Mouse (Mus musculus) midbrain, embryonic 10.5 days (tissue): ENCODE data around the gene Brinp2. TPM values are rescaled to one million over a fixed set of nuclear protein-coding genes. Genes with fewer than 3 reads are reported as not detected.

ENCODE experiments used
- DNase-seq: peaks from one replicate; pipeline ENCODE4 v3.0.0-alpha.2; 2017; ENCODE audit warnings: low spot score
- H3K27ac ChIP-seq: fragments of 300-500 bp; sonication (generic); replicated peaks from 2 replicates; pipeline ENCODE4 v1.5.1; 2016; ENCODE audit warnings: mild to moderate bottlenecking
- H3K27me3 ChIP-seq: fragments of 300-500 bp; sonication (generic); 2 replicates; pipeline ENCODE4 v1.6.1; 2016; ENCODE audit warnings: low read depth, mild to moderate bottlenecking; ENCODE audit not compliant: poor library complexity, severe bottlenecking
- H3K36me3 ChIP-seq: fragments of 300-500 bp; sonication (generic); 2 replicates; pipeline ENCODE4 v1.6.1; 2016; ENCODE audit warnings: mild to moderate bottlenecking, moderate library complexity
- H3K4me1 ChIP-seq: fragments of 300-500 bp; sonication (generic); 2 replicates; pipeline ENCODE4 v1.6.1; 2016
- H3K4me3 ChIP-seq: fragments of 300-500 bp; sonication (generic); 2 replicates; pipeline ENCODE4 v1.5.1; 2016; ENCODE audit warnings: mild to moderate bottlenecking, moderate library complexity
- H3K9me3 ChIP-seq: fragments of 300-500 bp; sonication (generic); replicated peaks from 2 replicates; pipeline ENCODE4 v1.6.1; 2016; ENCODE audit warnings: mild to moderate bottlenecking
- WGBS: fragments of 180-500 bp; shearing (Covaris S2); methylation state at CpG from one replicate; pipeline ENCODE4 v1.1.7; 2016; 5-methylcytosine and 5-hydroxymethylcytosine counted together
- polyA plus RNA-seq: library from polyadenylated mRNA; unstranded; fragments of >200 nt; fragmentation: Nextera tagmentation; extraction: Ambion mirVana; gene quantifications from 2 replicates; pipeline ENCODE4 v1.2.1, GENCODE M21; 2016

Brinp2 gene
- polyA plus RNA-seq, 1 experiment from 2014 or later = 1.3 TPM

DNA sequence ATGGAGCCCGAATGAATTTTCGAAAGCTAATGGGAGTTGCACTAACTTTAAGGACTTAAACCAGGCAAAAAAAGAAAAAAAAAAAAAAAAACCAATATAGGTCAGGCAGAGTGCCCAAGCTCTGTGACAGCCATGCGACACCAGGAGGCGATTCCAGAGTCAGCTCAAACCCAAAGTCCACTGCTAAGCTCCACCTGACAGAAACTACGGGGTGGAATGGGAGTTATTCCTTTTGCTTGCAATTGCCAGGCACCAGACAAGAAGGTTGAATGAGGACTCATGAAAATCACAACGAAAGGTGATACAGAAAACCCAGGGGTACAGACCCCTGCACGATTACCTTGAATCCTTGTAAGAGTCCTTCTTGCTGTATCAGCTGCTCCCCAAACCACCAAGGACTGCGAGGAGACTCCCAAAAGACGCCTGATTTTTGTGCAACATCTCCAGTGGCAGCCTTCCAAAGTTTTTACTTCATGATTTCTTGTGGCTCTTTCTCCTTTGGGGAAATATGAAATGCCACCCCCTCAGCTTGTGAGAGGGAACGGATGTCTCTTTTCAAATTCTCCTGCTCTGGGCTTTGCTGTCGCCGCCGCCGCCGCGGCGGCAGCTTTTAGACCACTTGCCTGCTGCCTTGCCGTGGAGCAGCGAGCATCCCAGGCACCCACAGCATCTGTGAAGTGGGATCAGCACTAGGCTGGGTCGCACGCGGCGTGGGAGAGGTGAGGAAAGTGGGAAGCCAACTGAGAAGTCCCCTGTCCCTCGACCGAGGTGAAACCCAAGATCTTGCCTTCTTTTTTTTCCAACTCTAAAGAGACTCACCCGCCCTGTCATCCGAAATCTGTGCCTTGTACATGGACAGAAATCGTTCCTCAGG, 712 bp downstream of the Brinp2 start:
- Histone ChIP-seq H3K27ac (peak overlapping the region; percentile 71), H3K9me3 (no peaks in the 10 kb centered on the region), H3K4me1 (peaks cover 18% of the 10 kb centered on the region), H3K27me3 (peaks cover 61% of the 10 kb centered on the region), H3K36me3 (no peaks in the 10 kb centered on the region), H3K4me3 (peak overlapping the region; percentile 77)
- 8% methylated on average over 28 of the region's 28 CpGs for WGBS
- peak; percentile 53 for DNase-seq

DNA sequence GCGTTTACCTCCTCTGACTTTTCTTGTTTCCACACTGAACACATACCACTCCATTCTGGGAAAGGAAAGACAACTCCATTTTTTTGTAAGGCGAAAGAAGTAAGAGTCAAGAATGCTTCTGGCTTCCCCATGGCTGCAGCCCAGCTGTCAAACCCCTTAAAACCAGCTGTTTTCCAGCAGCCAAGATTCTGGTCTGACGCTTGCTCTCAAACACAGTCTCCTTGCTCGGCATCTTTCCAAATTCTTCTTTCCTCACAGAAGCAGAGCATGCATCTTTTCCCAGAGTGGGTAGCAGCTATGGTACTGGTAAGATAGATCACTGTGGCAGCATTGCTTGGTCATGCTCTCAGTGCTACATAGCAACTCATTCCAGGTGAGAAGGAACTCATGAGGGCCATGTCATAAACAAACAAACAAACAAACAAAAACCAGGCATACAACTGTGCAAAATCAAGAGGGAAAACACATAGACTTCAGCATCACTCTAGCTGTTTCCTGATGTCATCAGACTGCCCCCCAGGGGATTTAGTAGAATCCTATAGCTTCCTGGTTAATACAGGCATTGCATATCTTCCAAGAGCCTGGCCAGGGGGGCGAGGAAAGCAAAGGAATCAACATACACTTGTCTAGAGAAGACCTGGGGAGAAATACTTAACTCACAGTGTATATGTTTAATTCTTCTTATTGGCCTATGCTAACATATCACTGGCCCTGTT, 2.3 kb downstream of the Brinp2 start:
- WGBS = 87% methylated on average over 5 of the region's 5 CpGs
- H3K4me3 ChIP-seq = no peak overlapping the region

DNA sequence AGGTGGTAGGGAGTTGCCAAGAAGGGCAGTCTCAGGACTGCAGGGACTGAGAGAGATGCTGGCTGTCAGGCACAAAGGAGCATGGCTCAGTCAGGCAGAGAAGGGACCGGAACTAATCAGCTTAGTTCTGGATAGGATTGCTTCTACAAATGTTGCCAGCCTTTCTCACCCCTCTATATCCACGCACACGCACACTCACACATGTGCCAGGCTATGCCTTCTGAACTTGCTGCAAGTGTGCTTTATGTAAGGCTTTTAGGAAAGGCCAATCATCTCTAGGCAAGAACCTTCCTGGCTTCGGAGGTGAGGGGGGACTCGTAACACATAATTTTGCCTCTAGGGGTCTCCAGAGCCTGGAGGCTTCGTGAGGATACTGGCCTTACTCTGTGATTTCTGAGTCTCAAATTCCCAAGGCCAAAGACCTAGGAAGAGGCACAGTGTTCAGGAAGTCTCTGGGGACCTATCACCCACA, 12.8 kb downstream of the Brinp2 start:
- Histone ChIP-seq H3K4me3 (no peak overlapping the region), H3K9me3 (no peaks in the 10 kb centered on the region), H3K4me1 (peaks cover 16% of the 10 kb centered on the region), H3K27me3 (no peaks in the 10 kb centered on the region), H3K36me3 (no peaks in the 10 kb centered on the region), H3K27ac (peak overlapping the region; percentile 30; the same call in 1 of the 2 replicates)
- 30% methylated on average over 6 of the region's 6 CpGs for WGBS
- DNase-seq = peak; percentile 50

More for the DNA sequence above, 2.3 kb downstream of the Brinp2 start:
- Histone ChIP-seq H3K27ac (no peak overlapping the region), H3K4me1 (peaks cover 18% of the 10 kb centered on the region), H3K36me3 (no peaks in the 10 kb centered on the region), H3K9me3 (no peaks in the 10 kb centered on the region), H3K27me3 (peaks cover 52% of the 10 kb centered on the region)
- no peak for DNase-seq

DNA sequence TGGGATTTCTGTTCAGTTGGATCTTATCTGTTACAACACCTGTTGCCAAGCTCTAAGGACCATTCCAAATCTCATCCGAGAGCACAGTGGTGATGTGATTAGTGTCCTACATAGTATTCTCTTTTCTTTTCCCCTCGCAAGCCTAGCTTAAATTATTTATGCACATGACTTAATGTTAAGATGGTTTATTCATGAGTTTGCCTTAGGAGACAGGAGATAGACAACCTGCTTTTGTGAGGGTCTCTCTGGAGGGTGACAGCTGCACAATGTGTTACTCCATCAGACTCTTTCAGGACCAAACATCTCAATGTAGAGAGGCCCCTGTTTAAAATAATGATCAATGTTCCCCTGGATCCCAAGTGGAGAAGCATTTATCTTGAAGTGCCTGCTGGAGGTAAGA, 27.3 kb downstream of the Brinp2 start:
- peaks cover 4% of the 10 kb centered on the region; the same call in 1 of the 2 replicates for H3K4me1 ChIP-seq
- no peaks in the 10 kb centered on the region for H3K9me3 ChIP-seq
- H3K36me3 ChIP-seq = no peaks in the 10 kb centered on the region
- H3K27me3 ChIP-seq = no peaks in the 10 kb centered on the region
- no peak overlapping the region for H3K27ac ChIP-seq
- no peak overlapping the region for H3K4me3 ChIP-seq
- 63% methylated on average over 2 of the region's 2 CpGs for WGBS
- DNase-seq = no peak

DNA sequence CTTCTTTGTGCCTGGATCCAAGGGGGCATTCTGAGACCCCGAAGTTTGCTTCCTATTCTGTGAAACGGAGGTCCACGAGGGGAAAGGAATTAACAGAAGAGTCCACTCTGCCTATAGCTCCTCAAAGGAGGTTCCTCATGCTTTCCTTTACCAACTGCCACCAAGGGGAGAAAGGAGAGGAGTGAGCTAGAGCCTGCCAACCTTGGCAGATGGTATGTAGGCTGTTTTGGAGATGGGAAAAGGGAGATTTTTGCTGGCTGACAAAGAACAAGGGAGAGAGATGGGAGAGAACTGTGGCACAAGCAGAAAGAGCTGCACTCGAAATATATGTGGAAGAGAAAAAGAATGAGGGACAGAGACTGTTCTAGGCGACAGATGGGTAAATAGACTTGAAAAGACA, 28.0 kb downstream of the Brinp2 start:
- Histone ChIP-seq H3K36me3 (no peaks in the 10 kb centered on the region), H3K27ac (no peak overlapping the region), H3K27me3 (no peaks in the 10 kb centered on the region), H3K4me1 (peaks cover 4% of the 10 kb centered on the region; the same call in 1 of the 2 replicates), H3K9me3 (no peaks in the 10 kb centered on the region), H3K4me3 (no peak overlapping the region)
- WGBS = 70% methylated on average over 5 of the region's 5 CpGs
- DNase-seq = no peak

DNA sequence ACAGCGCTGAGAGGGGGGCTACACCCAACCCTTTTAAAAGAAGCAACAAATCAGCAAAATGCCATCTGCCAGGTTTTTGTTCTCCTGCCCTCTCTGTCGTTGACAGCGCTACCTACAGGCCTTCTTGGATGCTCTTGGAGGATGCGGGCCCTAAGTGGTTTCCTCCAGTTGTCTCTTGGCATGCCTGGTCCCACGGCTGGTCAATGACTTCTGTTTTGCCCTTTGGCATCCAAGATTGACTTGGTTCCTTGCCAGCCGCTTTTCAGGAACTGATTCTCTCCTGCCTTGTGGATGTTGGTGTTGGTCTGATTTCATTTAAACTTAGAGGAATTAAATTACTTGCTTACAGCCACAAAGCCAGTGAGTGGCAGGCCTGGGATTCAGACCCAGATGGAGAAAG, 32.8 kb downstream of the Brinp2 start:
- 86% methylated on average over 6 of the region's 6 CpGs for WGBS
- H3K27me3 ChIP-seq = no peaks in the 10 kb centered on the region
- no peak overlapping the region for H3K27ac ChIP-seq
- H3K4me1 ChIP-seq = no peaks in the 10 kb centered on the region
- no peaks in the 10 kb centered on the region for H3K36me3 ChIP-seq
- H3K4me3 ChIP-seq = no peak overlapping the region
- no peak for DNase-seq
- H3K9me3 ChIP-seq = no peaks in the 10 kb centered on the region

DNA sequence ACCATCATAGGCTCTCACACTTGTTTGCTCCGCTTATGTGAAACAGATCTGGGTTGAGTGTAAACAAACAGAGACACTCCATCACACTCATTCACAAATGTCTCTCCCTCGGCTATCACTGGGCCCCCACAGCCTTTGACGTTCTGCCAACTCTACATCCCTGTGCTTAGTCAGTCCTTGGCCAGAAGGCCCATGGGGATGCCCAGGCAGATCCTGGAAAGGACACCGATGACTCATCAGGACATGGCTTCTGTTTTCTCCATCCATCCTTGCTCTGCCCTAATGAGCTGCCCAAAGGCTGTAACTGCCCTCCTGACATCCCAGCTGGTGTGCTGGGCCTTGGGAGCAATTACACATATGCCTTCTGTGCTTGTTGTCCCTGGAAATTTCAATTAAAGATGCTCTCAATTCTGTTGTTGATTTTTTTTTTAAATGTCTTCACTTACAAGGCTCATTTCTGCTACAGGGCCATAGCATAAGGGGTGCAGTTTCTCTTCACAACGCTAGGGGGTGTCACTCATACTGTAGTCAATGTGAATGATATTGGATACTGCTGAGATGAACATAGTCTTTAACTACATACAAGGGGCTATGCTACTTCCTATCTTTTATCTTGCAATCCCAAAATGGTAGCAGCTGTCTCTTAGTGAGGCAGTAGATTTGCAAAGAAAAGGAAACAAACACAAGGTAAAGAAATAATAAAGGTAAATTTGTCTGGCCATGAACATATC, 45.5 kb downstream of the Brinp2 start:
- DNase-seq = no peak
- whole genome bisulfite sequencing = 79% methylated on average over 5 of the region's 5 CpGs
- H3K27me3 ChIP-seq = no peaks in the 10 kb centered on the region

DNA sequence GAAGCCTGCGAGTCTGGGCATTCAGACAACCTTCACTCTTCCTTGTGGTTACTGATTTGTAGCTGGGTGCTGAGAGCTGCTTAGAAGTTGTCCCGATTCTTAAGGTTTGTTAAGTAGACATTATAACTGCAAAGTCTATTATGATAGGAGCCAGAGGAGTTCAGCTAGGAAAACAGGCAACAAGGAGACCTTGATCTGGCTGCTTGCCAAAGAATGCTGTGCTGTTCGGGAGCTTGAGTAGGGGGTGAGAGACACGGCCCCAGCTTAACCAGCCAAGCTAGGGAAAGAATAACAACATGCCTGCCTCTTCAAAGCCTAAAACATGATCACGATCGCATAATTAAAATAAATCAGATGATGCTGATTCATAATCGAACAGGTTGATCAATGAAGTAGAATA, 59.1 kb downstream of the Brinp2 start:
- no peak for DNase-seq
- Histone ChIP-seq H3K36me3 (no peaks in the 10 kb centered on the region), H3K9me3 (no peaks in the 10 kb centered on the region), H3K4me3 (no peak overlapping the region), H3K4me1 (peaks cover 17% of the 10 kb centered on the region), H3K27me3 (peaks cover 16% of the 10 kb centered on the region; the same call in 1 of the 2 replicates), H3K27ac (no peak overlapping the region)
- WGBS = 85% methylated on average over 7 of the region's 7 CpGs

More for the DNA sequence above, 45.5 kb downstream of the Brinp2 start:
- no peaks in the 10 kb centered on the region for H3K4me1 ChIP-seq
- H3K9me3 ChIP-seq = no peaks in the 10 kb centered on the region
- H3K36me3 ChIP-seq = no peaks in the 10 kb centered on the region
- H3K4me3 ChIP-seq = no peak overlapping the region
- H3K27ac ChIP-seq = no peak overlapping the region

DNA sequence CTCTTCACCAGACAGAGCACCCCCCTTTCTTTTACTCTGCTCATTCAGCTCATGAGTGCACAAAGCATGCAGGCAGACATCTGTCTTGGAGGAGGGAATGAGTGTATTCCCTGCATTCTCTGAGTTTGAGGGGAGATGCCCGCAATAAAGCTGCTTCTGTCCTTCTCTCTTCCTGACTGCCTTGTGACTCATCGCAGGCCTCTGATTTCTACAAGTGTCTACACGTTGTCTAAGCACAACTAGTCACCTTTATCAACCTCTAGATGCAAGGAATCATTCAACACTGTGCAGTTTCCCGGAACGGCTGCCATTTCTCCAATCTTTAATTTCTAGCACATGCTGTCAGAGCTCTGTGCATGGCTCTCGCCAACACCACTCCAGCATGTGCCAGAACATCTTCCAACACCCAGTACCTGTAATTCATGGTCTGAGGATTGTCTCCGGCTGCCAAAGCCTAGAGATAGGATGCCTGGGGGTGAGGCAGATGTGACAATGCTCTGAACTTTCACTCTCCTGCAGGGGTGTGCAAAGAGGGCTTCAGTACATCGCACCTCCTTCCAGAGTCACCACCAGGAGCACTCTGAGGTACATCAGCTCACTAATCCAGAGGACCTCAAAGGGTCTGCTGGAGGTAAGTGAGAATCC, 59.7 kb downstream of the Brinp2 start:
- H3K4me1 ChIP-seq = peaks cover 15% of the 10 kb centered on the region
- no peak overlapping the region for H3K27ac ChIP-seq
- H3K9me3 ChIP-seq = no peaks in the 10 kb centered on the region
- H3K4me3 ChIP-seq = no peak overlapping the region
- WGBS = 84% methylated on average over 8 of the region's 8 CpGs
- no peak for DNase-seq
- no peaks in the 10 kb centered on the region for H3K36me3 ChIP-seq
- peaks cover 16% of the 10 kb centered on the region; the same call in 1 of the 2 replicates for H3K27me3 ChIP-seq

DNA sequence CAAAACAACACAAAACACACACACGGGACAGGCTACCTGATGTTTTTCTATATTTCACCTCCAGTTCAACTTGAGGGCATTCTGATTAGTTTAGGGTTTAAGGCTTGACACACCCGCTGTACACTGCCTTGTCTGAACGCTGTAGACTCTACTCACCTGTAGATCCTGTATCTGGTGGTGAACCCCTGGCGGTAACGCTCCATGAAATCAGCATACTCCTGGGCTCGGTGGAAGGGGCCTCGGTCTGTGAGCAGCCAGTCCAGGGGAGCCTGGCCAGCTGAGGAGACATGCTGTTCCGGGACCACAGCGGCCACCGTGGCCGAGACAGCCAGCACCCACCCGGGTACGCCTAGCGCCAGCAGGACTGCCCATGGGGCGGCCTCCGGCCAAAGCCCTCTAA, 60.9 kb downstream of the Brinp2 start:
- 31% methylated on average over 16 of the region's 16 CpGs for WGBS
- Histone ChIP-seq H3K4me3 (no peak overlapping the region), H3K36me3 (no peaks in the 10 kb centered on the region), H3K27ac (no peak overlapping the region), H3K4me1 (peaks cover 15% of the 10 kb centered on the region), H3K9me3 (no peaks in the 10 kb centered on the region), H3K27me3 (peaks cover 16% of the 10 kb centered on the region; the same call in 1 of the 2 replicates)
- peak; percentile 12 for DNase-seq

DNA sequence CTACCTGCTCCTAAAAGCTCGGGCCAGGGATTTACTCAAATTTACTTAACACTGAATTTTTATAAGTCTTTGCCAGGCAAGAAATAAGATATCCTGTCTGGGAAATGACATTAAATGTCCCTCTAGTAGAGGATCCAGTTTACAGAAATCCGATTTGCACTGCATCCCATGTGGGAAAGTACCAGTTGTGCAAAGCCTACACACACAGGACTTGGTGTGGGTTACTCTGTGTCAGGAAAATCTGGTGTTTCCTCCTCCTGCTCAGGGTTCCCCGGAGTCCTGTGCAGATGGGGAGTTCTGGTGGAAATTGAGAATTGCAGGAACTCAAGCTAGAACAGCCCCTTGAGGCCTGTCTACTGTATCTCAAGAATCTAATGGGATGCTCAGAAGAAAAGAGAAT, 70.9 kb downstream of the Brinp2 start:
- Histone ChIP-seq H3K4me3 (no peak overlapping the region), H3K4me1 (no peaks in the 10 kb centered on the region), H3K9me3 (no peaks in the 10 kb centered on the region), H3K27me3 (no peaks in the 10 kb centered on the region), H3K36me3 (no peaks in the 10 kb centered on the region), H3K27ac (no peak overlapping the region)
- 92% methylated on average over 3 of the region's 3 CpGs for WGBS
- no peak for DNase-seq

DNA sequence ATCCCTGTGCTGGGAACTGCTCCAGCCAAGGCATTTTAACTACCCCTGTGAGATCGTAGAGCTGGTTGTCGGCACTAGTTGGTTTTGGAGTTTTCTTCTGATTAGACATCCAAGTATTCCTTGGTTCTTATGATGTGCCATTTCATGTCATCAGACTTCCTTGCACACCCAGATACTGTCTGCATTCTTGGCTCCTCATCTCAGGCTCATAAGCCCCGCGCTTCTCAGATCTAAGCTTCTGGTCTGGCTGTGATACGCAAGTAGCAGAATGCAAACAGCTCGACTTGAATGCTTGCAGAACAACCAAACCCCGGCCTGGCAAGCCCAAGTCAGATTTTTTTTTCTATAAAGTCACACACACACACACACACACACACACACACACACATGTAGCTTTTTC, 72.3 kb downstream of the Brinp2 start:
- Histone ChIP-seq H3K27ac (no peak overlapping the region), H3K27me3 (no peaks in the 10 kb centered on the region), H3K4me3 (no peak overlapping the region), H3K36me3 (no peaks in the 10 kb centered on the region), H3K4me1 (no peaks in the 10 kb centered on the region), H3K9me3 (no peaks in the 10 kb centered on the region)
- WGBS = 92% methylated on average over 7 of the region's 7 CpGs
- no peak for DNase-seq
